Mouse (Mus musculus) gastrocnemius, postnatal 14 days (tissue): ENCODE measurements at regions not wholly inside any gene's neighbourhood (a gene's known extent, or its start where the extent isn't known, plus 50 kb on each side); places are given as distances from the start of the nearest gene placed in this dataset.

Experiments used
- DNase-seq: peaks from one replicate; pipeline ENCODE4 v3.0.0; 2021; ENCODE audit warnings: mixed read lengths
- intact Hi-C: fragments of 180-260 bp; cut with DNase I; formaldehyde crosslinking; loops from one replicate; pipeline ENCODE4 v1.15.1; 2025; ENCODE audit warnings: low total_unique reads

GRCm38 (mm10) chr9:90380099-90380498 is 109.5 kb upstream of the Tbc1d2b start:
- no peak for DNase-seq
- intact Hi-C loops = no loop called here

- DNase-seq = no peak
- intact Hi-C loops = no loop called here
Measured at GRCm38 (mm10) chr9:90369568-90369967, 99.0 kb upstream of the Tbc1d2b start.

GRCm38 (mm10) chr9:90367745-90368144 is 97.1 kb upstream of the Tbc1d2b start:
- intact Hi-C loops = no loop called here
- no peak for DNase-seq

GRCm38 (mm10) chr9:90326531-90326930 is 55.9 kb upstream of the Tbc1d2b start:
- no peak for DNase-seq
- intact Hi-C loops = no loop called here
